Mouse (Mus musculus): Measurements from ENCODE around the gene Dcaf12. TPM values are rescaled to one million over a fixed set of nuclear protein-coding genes. Genes with fewer than 3 reads are reported as not detected.

The Dcaf12 gene
- polyA plus RNA-seq, 1 experiment = 30.9 TPM

DNA sequence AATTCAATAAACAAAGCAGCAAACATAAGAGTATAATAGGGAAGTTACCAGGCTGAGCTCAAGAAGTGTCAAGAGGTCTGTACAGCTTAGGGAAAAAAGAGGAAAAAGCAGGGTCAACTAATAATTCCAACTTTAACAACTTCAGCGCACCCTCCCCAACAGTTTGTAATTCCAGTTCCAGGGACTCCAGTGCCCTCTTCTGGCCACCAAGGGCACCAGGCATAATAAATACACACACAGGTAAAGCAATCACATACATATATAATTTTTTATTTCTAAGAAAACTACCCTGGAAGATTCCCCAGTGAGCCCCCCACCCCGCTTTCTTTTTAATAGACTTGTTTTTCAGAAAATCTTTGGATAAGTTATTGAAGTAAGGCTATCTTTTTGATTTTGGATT is 69.3 kb downstream of the Dcaf12 start:
- no peaks in the 10 kb centered on the region; the same call in 1 of the 2 replicates for H3K4me1 ChIP-seq (ENCODE audit: control insufficient read depth, insufficient read depth, low read length)
- H3K4me3 ChIP-seq (ENCODE audit: insufficient read depth, low read depth, low read length) = no peak overlapping the region
- 93% methylated on average over 2 of the region's 2 CpGs for WGBS
- no peaks in the 10 kb centered on the region; the same call in 1 of the 2 replicates for H3K27me3 ChIP-seq (replicated peaks; ENCODE audit: control insufficient read depth, insufficient read depth, low read length)
- no peak overlapping the region for H3K27ac ChIP-seq (ENCODE audit: insufficient read depth, low read depth, low read length)
- TF ChIP-seq POLR2A (IDR thresholded peaks at IDR 0.05; ENCODE audit: low read depth, low read length) (no peak), CTCF (conservative IDR thresholded peaks at IDR 0.05; ENCODE audit: insufficient read depth, insufficient read length, low read depth, low read length) (no peak)
- no peaks in the 10 kb centered on the region; the same call in 1 of the 2 replicates for H3K36me3 ChIP-seq (ENCODE audit: control insufficient read depth, insufficient read depth, low read length)
- no peak for DNase-seq

Other genes with a start within 250 kb of the Dcaf12 start
- 311 and 352 TPM in 2 replicates for gene Aqp3, start 216.7 kb downstream of the Dcaf12 start, polyA plus RNA-seq (2012; rRNA removed)
- 29.0 and 29.3 TPM in 2 replicates for gene Nol6, start 190.4 kb downstream of the Dcaf12 start, polyA plus RNA-seq (2012; rRNA removed)
- 59.7 and 67.4 TPM in 2 replicates for gene Ube2r2, start 179.1 kb downstream of the Dcaf12 start, polyA plus RNA-seq (2012; rRNA removed)
- 38.9 and 39.3 TPM in 2 replicates for gene Ubap2, start 39.7 kb downstream of the Dcaf12 start, polyA plus RNA-seq (2012; rRNA removed)
- 38.8 and 40.4 TPM in 2 replicates for gene Ubap1, start 34.1 kb upstream of the Dcaf12 start, polyA plus RNA-seq (2012; rRNA removed)
- gene Kif24, start 150.0 kb upstream of the Dcaf12 start, polyA plus RNA-seq (2012; rRNA removed) = 0.44 and 0.67 TPM in 2 replicates
- gene Nudt2, start 150.3 kb upstream of the Dcaf12 start, polyA plus RNA-seq (2012; rRNA removed) = 28.1 and 34.9 TPM in 2 replicates
- 23.1 and 26.8 TPM in 2 replicates for gene AI464131, start 188.2 kb upstream of the Dcaf12 start, polyA plus RNA-seq (2012; rRNA removed)
- 0.11 and 0.42 TPM in 2 replicates for gene 1110017D15Rik, start 202.4 kb upstream of the Dcaf12 start, polyA plus RNA-seq (2012; rRNA removed)